Mouse (Mus musculus): ENCODE results near the gene Ccnl2.

DNA sequence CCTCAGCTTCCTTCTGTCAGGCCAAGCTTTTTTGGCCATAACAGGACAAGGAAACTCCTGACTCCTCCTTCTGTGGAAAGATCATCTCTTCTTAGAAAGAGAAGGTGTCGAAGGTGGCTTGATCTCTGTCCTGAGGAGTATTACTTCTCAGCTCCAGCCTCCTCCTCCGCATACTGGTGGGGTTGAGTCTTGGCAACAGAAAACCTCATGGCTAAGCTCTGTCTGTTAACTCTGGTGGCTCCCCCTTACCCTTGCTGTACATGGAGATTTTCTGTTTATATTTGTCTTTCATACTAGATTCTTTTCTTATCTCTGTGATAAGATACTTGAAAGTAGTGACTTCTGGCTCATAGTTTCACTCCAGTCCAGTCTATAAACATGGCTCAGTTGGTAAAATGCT lies 18.6 kb upstream of the Ccnl2 start:
- TF ChIP-seq CTCF (IDR thresholded peaks at IDR 0.05; ENCODE audit: low read depth, low read length) (no peak), POLR2A (IDR thresholded peaks at IDR 0.05; ENCODE audit: insufficient read depth, low read length) (no peak), EP300 (IDR thresholded peaks at IDR 0.05; ENCODE audit: insufficient read depth, low read depth, low read length) (no peak)
